Mouse (Mus musculus) MEL-GATA-1-ER (cell line): ENCODE measurements around the gene Aldh16a1.
"Not testable (repeated sequence)": the region's sequence is repeated elsewhere in the genome, so short reads cannot be mapped to it uniquely, and the experiment has no call there.

Experiments used
- DNase-seq: peaks from one replicate; pipeline ENCODE4 v3.0.0-alpha.2; 2012; ENCODE audit warnings: low read depth; ENCODE audit errors: extremely low read depth

Aldh16a1 gene

GRCm38 (mm10) chr7:45157459-45157858, 3.1 kb upstream of the Aldh16a1 start:
- DNase-seq: no peak

DNA sequence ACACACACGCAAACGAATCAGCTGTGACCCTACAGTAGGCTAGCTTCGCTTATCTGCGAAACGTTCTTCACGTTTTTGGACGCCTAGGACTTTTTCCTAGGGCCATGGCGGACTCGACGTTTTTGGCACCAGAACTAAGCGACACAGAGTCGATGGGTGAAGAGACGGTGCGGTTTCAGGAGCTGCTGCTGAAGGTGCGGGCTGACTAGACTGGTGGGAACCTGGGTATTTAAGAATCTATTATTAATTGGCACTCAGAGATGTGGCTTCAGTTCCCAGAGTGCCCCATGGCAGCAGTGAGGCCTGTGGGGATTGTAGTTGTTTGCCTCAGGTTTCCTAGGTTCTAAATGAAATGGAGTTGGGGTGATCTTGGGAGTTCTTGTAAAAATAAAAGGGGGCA, 1.8 kb upstream of the Aldh16a1 start:
- DNase-seq: no peak

DNA sequence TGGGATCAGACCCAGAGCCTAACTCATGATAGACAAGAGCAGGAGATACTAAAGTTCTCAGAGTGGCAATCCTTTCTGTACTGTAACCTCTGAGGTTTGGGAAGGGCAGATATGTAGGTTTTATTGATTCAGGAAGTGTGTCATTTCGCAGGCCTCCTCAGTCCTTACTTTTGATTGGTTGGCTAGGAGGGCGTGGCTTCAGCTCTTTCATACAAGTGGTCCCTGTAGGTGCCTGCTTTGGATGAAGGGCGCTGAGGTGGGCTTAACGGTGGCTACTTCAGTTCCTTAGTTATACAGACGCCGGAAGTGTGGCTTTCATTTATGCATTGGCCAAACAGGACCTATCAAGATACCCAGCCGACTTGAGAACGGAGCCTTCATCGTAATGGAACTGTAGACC, 1.2 kb upstream of the Aldh16a1 start:
- peak; percentile 98 for DNase-seq

GRCm38 (mm10) chr7:45154993-45155514, 670 bp upstream of the Aldh16a1 start:
- DNase-seq: peak; percentile 76

- DNase-seq: no peak
These were observed 798 bp downstream of the Aldh16a1 start for GRCm38 (mm10) chr7:45153586-45153985.

DNA sequence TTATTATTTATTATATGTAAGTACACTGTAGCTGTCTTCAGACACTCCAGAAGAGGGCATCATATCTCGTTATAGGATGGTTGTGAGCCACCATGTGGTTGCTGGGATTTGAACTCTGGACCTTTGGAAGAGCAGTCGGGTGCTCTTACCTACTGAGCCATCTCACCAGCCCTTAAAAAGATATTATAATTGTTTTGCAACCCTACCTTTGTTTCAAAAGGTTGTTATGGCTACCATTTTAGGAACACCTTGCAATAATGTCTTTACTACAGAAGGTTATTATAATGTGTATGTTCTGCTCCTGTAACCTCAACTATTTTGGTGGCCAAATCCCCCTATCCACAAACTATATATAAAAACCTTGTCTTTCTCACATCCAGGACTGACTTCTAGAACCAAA, 1.3 kb downstream of the Aldh16a1 start:
- not testable (repeated sequence) for DNase-seq

- no peak for DNase-seq
These were observed 3.1 kb downstream of the Aldh16a1 start for GRCm38 (mm10) chr7:45151303-45151702.

GRCm38 (mm10) chr7:45150321-45150720, 4.1 kb downstream of the Aldh16a1 start:
- DNase-seq: no peak

- DNase-seq: no peak
These were observed 4.8 kb downstream of the Aldh16a1 start for GRCm38 (mm10) chr7:45149545-45149944.

DNA sequence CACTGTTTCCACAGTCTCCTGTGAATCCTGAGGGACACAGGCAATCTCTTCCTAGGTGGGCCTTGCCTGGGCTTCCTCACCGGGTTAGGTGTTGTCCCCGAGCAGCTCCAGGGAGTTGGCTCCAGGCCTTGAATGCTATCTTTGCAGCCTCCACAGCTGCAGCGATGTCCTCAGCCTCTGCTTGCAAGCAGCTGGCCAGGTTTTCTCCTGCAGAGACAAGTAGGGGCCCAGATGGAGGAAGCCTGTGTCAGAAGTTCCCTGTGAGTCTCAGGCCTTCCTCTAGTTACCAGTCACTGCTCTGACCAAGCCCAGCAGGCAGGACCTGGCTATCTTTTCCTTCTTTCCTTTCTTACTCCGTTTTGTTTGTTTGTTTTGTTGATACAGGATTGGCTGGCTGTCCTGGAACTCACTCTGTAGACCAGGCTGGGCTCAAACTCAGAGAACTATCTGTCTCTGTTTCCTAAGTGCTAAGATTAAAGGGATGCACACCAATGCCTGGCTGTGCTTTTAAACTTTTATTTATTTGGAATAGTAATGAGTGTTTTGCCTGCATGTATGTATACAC, 5.8 kb downstream of the Aldh16a1 start:
- no peak for DNase-seq

DNA sequence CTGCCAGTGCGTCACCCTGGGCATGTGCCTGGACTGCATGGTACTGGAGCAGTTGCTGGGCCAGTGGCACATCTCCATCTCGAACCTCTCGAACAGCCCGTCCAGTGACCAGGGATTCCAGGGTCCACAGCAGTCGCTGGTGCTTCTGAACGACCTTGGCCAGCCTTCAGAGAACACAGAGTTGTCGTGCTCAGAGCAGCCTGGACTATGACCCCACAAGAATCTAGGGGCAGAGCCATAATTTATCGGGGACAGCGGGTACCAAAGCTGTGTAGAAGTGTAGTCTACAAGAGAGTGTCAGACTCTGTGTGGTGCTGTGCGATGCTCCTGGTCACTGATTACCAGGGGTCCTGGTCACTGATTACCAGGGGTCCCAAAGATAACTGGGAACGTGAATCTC, 6.5 kb downstream of the Aldh16a1 start:
- DNase-seq: no peak

- DNase-seq: no peak
These were observed 7.1 kb downstream of the Aldh16a1 start for GRCm38 (mm10) chr7:45147267-45147666.

- DNase-seq: no peak
These were observed 8.9 kb downstream of the Aldh16a1 start for GRCm38 (mm10) chr7:45145460-45145859.

DNA sequence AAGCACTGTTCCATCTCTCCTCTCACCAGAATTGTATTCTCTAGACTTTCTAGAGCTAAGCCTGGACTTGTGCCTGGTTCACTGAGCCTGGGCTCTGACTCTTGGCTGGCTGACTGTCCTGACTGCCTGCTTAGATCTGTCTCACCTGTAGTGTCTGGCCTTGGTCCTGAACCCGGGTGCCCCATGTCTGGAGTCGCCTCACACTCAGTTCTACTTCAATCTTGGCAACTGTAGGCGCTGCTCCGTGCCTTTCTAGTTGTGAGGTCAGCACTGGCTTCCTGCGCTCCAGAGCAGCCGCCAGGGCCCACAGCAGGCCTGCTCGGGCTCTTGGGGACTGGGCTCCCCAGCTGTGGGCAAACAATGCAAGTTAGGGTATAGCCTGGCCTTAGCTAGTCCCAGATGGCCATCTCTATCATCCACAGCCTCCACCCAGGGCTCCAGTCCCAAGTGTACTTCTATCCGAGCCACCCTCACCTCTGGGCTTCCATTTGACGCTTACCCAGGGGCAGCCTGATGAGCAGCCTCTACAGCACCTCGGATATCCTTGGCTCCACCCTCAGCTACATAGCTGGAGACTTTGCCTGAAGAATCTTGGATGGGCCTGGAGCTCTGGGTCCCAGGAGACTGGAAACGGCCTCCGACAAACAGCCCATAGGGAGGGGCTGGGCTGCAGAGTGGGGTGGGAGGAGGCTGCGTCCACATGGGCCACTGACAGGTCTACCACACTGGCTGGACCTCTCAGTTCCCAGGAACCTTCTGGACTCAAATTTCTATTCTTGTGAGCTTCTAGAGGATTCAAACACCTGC, 9.8 kb downstream of the Aldh16a1 start:
- no peak for DNase-seq

DNA sequence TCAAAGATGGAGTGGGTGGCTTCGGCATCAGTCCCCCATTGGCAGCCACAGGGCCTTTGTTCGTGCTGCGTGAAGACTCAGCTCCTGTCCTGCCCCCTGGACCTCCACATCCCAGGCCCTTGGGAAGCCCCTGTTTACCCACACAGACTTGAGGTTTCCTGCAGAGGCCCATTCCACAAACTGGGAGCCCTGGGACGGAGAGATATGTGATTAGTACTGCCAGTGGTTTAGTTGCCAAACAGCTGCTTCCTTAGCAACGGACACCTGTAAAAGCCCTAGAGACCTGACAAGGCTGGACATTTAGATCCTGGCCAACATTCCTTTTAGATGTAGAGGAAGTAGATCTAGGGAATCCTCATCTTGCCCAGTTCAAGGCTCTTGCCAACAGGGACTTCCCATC, 12.5 kb downstream of the Aldh16a1 start:
- DNase-seq: no peak

GRCm38 (mm10) chr7:45141319-45141718, 13.1 kb downstream of the Aldh16a1 start:
- no peak for DNase-seq

- no peak for DNase-seq
These were observed 14.3 kb downstream of the Aldh16a1 start for GRCm38 (mm10) chr7:45139904-45140723.

GRCm38 (mm10) chr7:45138403-45138802, 16.0 kb downstream of the Aldh16a1 start:
- no peak for DNase-seq

GRCm38 (mm10) chr7:45137171-45138006, 17.0 kb downstream of the Aldh16a1 start:
- DNase-seq: peak; percentile 99

DNA sequence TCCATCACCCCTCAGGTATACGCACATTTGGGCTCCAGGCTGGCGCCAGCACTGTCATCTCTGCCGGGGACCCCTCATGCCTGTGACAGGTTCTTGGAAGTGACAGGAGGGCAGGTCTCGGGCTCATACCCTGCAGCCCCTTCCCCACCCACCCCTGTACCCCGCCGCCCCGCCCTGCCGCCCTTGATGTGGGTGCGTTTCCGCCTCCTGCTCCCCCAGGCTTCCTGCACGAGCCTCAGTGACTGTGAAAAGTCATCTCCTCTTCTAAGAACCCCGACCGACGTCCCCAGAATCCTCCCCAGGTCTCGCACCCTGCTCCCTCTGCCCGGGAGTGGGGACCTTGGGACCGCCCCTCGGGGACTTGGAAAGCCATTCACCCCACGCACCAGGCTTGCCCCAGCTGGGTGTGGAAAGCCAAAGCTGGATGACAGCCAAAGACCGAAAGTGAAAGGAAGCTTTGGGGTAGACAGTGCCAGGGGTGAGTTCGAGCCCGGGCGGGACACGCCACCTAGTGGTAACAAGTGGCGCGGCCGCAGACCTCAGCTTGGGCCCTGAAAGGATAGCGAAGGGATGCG, 18.3 kb downstream of the Aldh16a1 start, which contains the start of the genes Gm45713 and Flt3l:
TSS of gene Gm45713 (minus strand) at position 239 of the 575 bp plus-strand sequence.
TSS of gene Flt3l (minus strand) at position 440 of the 575 bp plus-strand sequence.
- DNase-seq: peak; percentile 81
